Mouse (Mus musculus) right cerebral cortex, adult 2 months (tissue): ENCODE data around the gene Cog8.

Experiments
- DNase-seq, 2 experiments: peaks; one replicate each; pipeline ENCODE4 v3.0.0; 2021 to 2022; ENCODE audit warnings: low spot score in 2 of 2

Gene Cog8

DNA sequence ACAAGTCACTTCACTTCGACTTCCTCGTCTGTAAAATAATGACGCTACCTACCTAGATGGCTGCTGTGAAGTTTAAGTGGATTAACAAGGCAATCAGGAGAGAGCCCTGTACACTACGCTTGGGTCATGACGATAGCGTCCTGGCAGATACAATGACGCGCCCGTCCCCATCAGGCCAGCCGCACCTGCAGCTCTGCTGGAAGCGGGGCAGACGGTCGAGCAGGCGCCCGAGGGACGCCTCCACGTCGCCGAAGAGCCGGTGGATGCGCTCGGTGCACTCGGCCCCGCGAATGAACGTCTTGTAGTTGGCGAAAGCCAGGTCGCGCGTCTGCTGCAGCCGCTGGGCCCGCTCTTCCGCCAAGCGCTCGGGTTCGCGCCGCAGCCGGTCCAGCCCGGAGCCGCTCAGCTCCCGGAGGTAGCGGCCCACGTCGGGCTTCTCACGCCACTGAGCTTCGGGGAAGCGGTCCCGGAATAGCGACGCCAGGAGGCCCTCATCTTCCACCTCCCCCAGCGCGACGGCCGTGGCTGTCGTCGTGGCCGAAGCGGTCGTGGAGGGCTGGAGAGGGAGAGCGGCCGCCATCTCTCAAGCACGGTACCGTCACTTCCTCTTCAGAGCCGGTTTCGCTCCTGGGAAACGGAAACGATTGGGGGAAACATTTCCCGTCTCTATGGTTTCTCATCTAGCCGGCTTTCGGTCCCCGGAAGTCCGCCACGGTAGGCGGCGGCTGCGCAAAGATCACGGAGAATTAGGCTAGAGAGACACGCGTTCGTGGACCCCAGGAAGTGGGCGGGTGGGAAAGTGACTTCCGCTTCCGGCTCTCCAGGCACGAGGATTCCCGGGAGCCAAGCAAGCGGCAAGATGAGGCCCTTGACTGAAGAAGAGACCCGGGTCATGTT is at the start of gene Cog8, which contains the start of gene Nip7:
Cog8 (minus strand) TSS at position 614 of the 897 bp plus-strand sequence.
Nip7 (plus strand) TSS at position 802 of the 897 bp plus-strand sequence.
- peak; percentile 96 for DNase-seq

GRCm38 (mm10) chr8:107104547-107104946 is 48.1 kb upstream of the Cog8 start:
- peak; percentile 66 to 88 for DNase-seq

DNA sequence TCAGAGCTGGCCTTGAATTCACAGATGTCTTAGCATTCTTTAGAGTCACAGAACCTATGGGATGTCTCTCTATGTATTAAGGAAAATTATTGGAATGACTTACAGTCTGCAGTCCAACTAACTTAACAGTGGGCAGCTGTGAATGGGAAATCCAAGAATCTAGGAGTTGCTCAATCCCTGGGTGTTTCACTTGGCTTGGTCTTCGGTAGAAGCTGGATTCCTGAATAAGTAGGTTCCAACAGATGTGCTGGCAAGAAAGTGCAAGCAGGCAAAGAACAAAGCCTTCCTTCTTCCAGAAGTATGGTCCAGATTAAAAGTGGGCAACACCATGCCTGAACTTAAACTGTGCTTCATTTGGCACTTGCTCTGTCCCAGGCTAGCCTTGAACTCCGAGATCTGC is 44.1 kb upstream of the Cog8 start:
- no peak for DNase-seq

GRCm38 (mm10) chr8:107096366-107097036 is 40.0 kb upstream of the Cog8 start, which contains the start of gene Terf2:
Terf2 (minus strand) TSS chr8:107096547.
- DNase-seq, result peak; percentile 94 to 95

DNA sequence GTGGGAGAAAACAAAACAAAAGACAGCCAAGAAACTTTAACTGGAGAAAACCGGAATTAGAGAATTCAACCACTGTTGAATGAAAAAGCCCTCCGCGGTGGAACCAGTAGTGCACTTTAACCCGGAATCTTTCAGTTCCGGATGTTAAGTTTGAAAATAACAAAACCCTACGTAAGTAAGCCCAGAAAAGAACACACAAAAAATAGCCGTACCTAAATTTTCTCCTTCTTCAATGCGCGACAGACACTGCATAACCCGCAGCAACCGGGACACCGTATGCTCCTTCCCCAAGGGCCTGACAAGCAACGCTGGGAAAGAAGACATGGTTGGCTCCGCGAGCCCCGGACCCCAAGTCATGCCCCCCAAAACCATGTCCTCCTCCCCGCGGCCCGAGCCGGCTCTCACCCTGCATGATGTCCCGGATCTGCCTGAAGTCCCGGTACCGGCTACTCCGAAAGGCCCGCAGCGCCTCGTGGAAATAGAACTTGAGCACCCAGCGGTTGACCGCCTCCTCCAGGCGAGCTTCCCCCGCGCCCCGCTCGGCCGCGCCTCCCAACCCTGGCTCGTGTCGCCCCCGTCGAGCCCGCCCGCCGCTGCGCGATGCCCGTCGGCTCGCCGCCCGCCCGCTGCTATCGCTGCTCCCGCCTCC is 39.4 kb upstream of the Cog8 start:
- DNase-seq, result peak in 1 of 2 experiments; percentile 17

DNA sequence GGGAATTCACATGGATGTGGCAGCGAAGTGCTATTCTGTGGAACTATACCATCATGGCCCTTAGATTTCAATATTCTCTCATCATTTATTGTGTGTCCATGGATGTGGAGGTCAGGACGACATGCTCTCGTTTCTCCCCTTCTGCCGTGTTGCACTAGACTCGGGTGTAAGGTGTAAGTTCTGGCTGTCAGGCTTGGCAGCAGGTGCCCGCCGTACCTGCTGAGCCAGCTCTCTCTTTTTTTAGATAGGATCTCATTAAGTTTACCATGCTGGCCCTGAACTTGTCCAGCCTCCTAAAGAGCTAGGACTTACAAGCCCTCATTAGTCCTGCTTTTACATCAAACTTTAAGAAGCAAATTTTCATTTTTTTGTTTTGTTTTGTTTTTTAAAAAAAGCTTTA is 34.0 kb upstream of the Cog8 start:
- DNase-seq, result no peak

- no peak for DNase-seq
Measured at GRCm38 (mm10) chr8:107088526-107089063, 32.1 kb upstream of the Cog8 start.

DNA sequence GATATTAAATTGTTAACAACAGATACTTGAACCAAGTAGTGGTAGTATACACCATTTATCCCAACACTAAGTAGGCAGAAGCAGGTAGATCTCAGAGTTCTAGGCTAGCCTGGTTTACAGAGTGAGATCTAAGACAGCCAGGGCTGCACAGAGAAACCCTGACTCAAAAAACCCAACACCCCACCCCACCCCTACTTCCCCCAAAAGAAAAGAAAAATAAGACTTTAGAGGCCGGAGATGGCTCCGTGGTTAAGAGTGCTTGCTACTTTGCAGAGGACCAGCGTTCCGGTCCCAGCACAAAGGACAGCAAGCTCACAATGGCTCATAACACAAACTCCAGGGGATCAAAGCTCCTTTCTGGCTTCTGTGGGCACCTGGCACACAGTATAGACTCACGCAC is 29.5 kb upstream of the Cog8 start:
- no peak for DNase-seq

- DNase-seq, result no peak
Measured at GRCm38 (mm10) chr8:107085358-107085757, 28.9 kb upstream of the Cog8 start.

GRCm38 (mm10) chr8:107076239-107076888 is 19.9 kb upstream of the Cog8 start:
- DNase-seq, result no peak

DNA sequence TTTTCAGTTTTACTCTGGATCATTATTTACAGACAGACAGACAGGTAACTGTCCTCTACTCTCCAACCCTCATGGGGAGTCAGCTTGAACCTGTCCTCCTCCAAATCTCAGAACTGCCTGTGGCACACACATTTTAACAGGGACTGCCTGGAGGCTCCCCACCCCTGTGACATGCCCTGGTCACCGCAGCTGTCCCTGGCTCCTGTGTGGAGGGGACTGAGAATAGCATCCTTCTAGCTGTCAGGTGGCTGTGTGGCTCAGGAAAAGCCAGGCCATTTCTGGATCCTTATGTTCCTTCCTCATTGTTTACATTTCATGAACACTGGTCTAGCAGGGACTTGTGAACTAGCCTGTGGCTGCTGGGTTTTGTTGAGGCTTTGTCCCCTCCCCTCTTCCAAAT is 17.6 kb upstream of the Cog8 start:
- no peak for DNase-seq

DNA sequence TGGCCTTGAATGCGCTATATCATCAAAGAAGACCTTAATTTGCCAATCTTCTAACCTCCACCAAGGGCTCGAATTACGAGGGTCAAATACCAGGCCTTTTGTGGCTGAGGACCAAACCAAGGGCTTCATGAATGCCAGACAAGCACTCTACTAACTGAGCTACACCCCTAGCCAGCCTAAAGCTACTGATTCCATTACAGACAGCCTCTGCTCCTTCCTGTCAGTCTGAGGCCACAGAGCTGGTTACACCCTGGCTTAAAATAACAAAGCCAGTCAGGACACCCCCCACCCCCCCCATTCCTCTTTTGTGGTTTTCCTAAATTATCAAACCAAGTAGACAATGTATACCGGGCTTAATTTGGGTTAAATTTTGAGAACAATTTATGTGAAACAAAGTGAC is 17.2 kb upstream of the Cog8 start:
- no peak for DNase-seq

GRCm38 (mm10) chr8:107065511-107066496 is 9.3 kb upstream of the Cog8 start, which contains the start of gene Tmed6:
Tmed6 (minus strand) TSS chr8:107065644.
- no peak for DNase-seq

DNA sequence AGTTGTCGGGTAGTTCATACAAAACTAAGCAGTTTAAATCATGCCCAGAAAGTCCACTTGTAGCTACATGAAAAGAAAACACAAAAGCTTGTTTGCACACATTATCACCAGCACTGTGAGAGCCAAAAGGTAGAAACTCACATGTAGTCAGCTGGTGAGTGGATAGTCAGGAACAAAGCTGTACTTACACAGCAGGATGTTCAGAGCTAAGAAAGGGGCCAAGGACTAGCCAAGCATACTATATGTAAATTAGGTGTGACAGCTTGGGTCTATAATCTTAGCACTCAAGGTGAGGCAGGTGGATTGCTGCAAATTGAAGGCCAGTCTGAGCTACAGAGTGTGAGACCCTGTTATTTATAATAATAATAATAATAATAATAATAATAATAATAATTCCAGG is 6.1 kb upstream of the Cog8 start:
- no peak for DNase-seq

DNA sequence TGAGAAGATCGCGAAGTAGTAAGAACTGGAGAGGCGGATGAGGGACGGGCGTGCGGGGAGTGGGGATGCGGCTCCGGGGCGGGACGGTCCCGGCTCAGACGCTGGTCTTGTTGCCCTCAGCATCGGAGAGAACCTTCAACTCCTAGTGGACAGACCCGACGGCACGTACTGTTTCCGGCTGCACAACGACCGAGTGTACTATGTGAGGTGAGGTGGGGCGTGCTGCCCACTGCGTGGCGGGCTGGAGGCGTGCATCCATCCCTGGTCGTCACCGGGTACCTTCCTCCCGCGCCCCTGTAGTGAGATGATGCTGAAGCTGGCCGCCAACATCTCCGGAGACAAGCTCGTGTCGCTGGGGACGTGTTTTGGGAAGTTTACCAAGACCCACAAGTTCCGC is 482 bp upstream of the Cog8 start:
- DNase-seq, result no peak

DNA sequence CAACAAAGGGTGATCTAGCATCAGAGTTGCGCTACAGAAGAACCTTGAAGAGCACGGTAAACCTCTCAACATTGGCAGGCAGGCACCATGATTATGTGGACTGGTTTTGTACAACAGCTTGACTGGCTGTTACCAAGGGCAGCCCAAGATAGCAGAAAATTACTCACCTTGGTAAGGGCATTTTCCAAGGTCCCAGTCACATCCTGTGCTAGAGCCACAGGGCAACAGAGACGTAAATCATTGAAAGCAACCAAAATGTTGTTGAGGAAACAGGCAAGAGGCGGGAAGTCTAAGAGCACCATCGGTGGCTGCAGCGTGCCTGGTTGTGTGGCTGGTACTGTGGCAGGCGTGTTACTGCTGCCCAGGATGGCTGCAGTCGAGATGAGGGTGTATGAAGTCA is 4.4 kb downstream of the Cog8 start:
- no peak for DNase-seq

- DNase-seq, result no peak
Measured at GRCm38 (mm10) chr8:107049480-107049879, 7.0 kb downstream of the Cog8 start.

DNA sequence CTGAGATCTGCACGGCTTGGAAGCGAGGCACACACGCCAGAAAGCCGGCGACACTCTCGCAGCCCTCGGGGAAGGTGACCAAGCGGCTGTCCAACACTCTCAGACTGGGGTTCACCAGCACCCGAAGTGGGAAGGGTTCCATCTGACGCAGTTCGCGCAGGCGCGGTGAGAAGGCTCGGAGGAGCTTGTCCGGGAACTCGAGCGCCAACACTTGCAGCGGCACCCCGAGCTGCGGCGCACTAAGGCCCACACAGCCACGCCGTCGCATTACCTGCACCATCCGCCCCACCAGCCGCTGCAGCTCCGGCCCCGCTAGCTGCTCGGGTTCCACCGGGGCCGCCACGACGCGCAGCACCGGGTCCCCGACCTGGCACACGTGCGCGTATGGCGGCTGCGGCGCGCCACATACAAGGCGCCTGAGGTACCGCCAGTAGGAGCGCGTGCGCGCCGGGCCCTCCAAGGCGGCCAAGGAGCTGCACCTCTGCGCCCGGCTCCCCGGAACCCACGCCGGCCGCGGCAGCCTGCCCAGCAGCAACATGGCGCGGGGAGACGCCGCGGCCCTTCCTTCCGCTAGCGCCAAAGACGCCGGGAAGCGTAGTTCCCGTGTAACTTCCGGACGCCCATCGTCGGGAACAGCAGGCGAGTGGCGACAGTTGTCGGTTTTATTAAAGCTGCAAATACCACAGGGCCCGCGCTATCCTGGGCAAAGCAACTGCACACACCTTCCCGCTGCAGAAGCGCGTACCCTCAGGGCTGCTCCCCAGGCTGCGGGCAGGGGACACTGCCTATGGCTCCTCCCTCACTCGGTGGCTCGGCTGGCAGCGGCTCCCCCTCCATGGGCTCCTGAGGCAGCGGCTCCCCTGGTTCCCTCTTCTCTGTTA is 8.2 kb downstream of the Cog8 start, which contains the start of gene Pdf:
Pdf (minus strand) TSS at position 554 of the 881 bp plus-strand sequence.
- peak; percentile 86 for DNase-seq

- DNase-seq, result no peak
Measured at GRCm38 (mm10) chr8:107046976-107047375, 9.5 kb downstream of the Cog8 start.
